30 mouse cellular contexts compared by ENCODE assay signal in genomic region chr16:92591783-92592182, GRCm38 (mm10).
A peak's percentile ranks its signal among the peaks of the same experiment; 100 is the strongest.
DNase-seq lines count a peak whose midpoint lies in the region; ATAC-seq lines count a peak whose summit lies in the region.
"Had no signal": no experiment of that assay in that cellular context is flagged by ENCODE, and none has a peak within 500 bp of the region (broad histone marks: within the 10 kb centered on the region; RNA-seq: fewer than 3 reads in every experiment).

No protein-coding gene starts in this region.

- H3K27me3 ChIP-seq in limb, embryonic 12.5 days: no peaks in the 10 kb centered on the region
- H3K27me3 ChIP-seq in limb, embryonic 10.5 days (ENCODE audit: low read depth, poor library complexity, severe bottlenecking): no peaks in the 10 kb centered on the region; the same call in 1 of the 2 replicates
- H3K27me3 ChIP-seq: CH12.LX; embryonic facial prominence, embryonic 15.5 days; Patski had no signal

- H3K9ac ChIP-seq in limb, embryonic 12.5 days (replicated peaks): no peak overlapping the region
- H3K9ac ChIP-seq: embryonic facial prominence, embryonic 13.5 days; embryonic facial prominence, embryonic 15.5 days; forebrain, embryonic 12.5 days had no signal

- no peak for ATAC-seq in limb, embryonic 12.5 days (ENCODE audit: insufficient number of reproducible peaks, insufficient read depth, low FRiP score, low TSS enrichment, low read depth)
- ATAC-seq in megakaryocyte progenitor cell, adult 5-6 weeks (replicated peaks; ENCODE audit: poor library complexity): peak; percentile 26; the same call in 1 of the 2 replicates
- ATAC-seq: activated CD4-positive, CD25-positive, alpha-beta regulatory T cell, adult 4 months; CD4-positive, CD25-positive, alpha-beta regulatory T cell, adult 4 months; forebrain, embryonic 14.5 days; forebrain, embryonic 16.5 days; Patski had no signal

- H3K27ac ChIP-seq in limb, embryonic 12.5 days: peak overlapping the region; percentile 46
- H3K27ac ChIP-seq in limb, embryonic 10.5 days: no peak overlapping the region
- H3K27ac ChIP-seq: embryonic facial prominence, embryonic 13.5 days; embryonic facial prominence, embryonic 15.5 days; forebrain, embryonic 10.5 days; forebrain, embryonic 12.5 days had no signal

- no peak overlapping the region for H3K4me3 ChIP-seq in limb, embryonic 12.5 days (replicated peaks)
- no peak overlapping the region for H3K4me3 ChIP-seq in limb, embryonic 10.5 days
- H3K4me3 ChIP-seq: embryonic facial prominence, embryonic 13.5 days; embryonic facial prominence, embryonic 15.5 days; erythroblast, embryonic 14.5 days; forebrain, embryonic 10.5 days; forebrain, embryonic 12.5 days had no signal

- no peaks in the 10 kb centered on the region for H3K9me3 ChIP-seq in limb, embryonic 12.5 days
- H3K9me3 ChIP-seq in limb, embryonic 10.5 days (replicated peaks): 0 out of 2 replicates have a peak, but pooled peaks cover 2% of the 10 kb centered on the region
- H3K9me3 ChIP-seq: embryonic facial prominence, embryonic 13.5 days; embryonic facial prominence, embryonic 15.5 days; forebrain, embryonic 10.5 days; forebrain, embryonic 12.5 days; G1E had no signal

- DNase-seq in limb, embryonic 10.5 days (ENCODE audit: low spot score): no peak
- peak; percentile 67 for DNase-seq in 416B (ENCODE audit: low read depth)
- DNase-seq in adipocyte (ENCODE audit: low spot score): peak; percentile 43
- no peak for DNase-seq in layer of hippocampus, adult 8-10 months (ENCODE audit: low spot score in 2 of 2)
- DNase-seq in heart, adult 9 months (ENCODE audit: low spot score in 2 of 2): no peak
- DNase-seq in urinary bladder, postnatal 14 days (ENCODE audit: low spot score): no peak
- DNase-seq: adrenal gland, adult 2 months; adrenal gland, postnatal 10 days; adrenal gland, postnatal 25 days; cerebellum, adult 11 months; cerebellum, adult 18-20 months; cerebellum, adult 8-10 months; cerebellum, adult 9-11 months; cerebellum, postnatal 14 days; cerebellum, postnatal 36 days; embryo, embryonic 11 days had no signal

- H3K4me1 ChIP-seq in limb, embryonic 12.5 days (replicated peaks): peaks cover 12% of the 10 kb centered on the region
- H3K4me1 ChIP-seq in limb, embryonic 10.5 days: peaks cover 9% of the 10 kb centered on the region
- H3K4me1 ChIP-seq: forebrain, embryonic 10.5 days had no signal

- WGBS in limb, embryonic 12.5 days: 73% methylated on average over 6 of the region's 6 CpGs
- WGBS in limb, embryonic 10.5 days: 88% methylated on average over 6 of the region's 6 CpGs

- no peak overlapping the region for H3K4me2 ChIP-seq in limb, embryonic 12.5 days
- H3K4me2 ChIP-seq: embryonic facial prominence, embryonic 15.5 days; forebrain, embryonic 12.5 days had no signal

- H3K36me3 ChIP-seq in limb, embryonic 12.5 days: no peaks in the 10 kb centered on the region
- H3K36me3 ChIP-seq in limb, embryonic 10.5 days: no peaks in the 10 kb centered on the region
- H3K36me3 ChIP-seq: embryonic facial prominence, embryonic 13.5 days; embryonic facial prominence, embryonic 15.5 days; forebrain, embryonic 10.5 days; forebrain, embryonic 12.5 days; G1E had no signal

Comparison
In these comparisons a context has a peak if more than half of its experiments do, and no peak if none do; other contexts are left out.
1. DNase-seq: peak in 416B (single experiment) and adipocyte (single experiment); none in limb, embryonic 10.5 days (single experiment), layer of hippocampus, adult 8-10 months (0 of 2), heart, adult 9 months (0 of 2) and urinary bladder, postnatal 14 days (single experiment).